Mouse (Mus musculus) erythroblast, embryonic 14.5 days (primary cell): Measurements from ENCODE around the gene Sft2d2.

Experiments used
- GATA1 ChIP-seq: IDR thresholded peaks from 2 replicates; pipeline ENCODE4 v1.6.1; 2012; ENCODE audit warnings: low read length, inconsistent platforms, mixed read lengths
- TAL1 ChIP-seq: IDR thresholded peaks from 3 replicates; pipeline ENCODE4 v1.6.1; 2012; ENCODE audit warnings: low read length, inconsistent platforms, mixed read lengths

DNA sequence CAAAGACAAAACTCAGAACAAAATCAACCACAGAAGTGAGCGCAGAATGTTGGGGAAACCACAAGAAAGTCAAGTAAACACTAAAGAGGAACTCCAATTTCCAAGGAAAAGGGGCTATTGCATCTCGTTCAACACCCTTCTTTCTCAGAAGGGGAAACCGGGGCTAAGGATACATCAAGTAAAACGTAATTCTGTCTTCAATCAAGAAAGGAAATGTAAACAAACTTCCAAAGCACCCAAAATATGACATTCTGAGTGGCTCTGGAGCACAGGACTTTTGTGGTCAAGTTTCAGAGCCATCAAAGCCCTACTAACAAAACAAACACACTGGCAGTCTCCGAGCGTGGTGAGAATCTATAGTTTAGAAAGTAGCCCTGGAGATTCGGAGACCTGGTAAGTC, 812 bp downstream of the Sft2d2 start:
- TF ChIP-seq GATA1 (no peak), TAL1 (no peak)
